ENCODE assay signal across 20 mouse cellular contexts in genomic region chr2:25423626-25424025, GRCm38 (mm10). TPM values are rescaled to one million over a fixed set of nuclear protein-coding genes. Genes with fewer than 3 reads are reported as not detected.
DNase-seq lines count a peak whose midpoint lies in the region; ATAC-seq and TF ChIP-seq lines count a peak whose summit lies in the region.
"Had no signal": no experiment of that assay in that cellular context is flagged by ENCODE, and none has a peak within 500 bp of the region (broad histone marks: within the 10 kb centered on the region; RNA-seq: fewer than 3 reads in every experiment).

No protein-coding gene starts in this region.

- H3K79me2 ChIP-seq in macrophage (ENCODE audit: inconsistent target): no peaks in the 10 kb centered on the region; the same call in 1 of the 2 replicates

- WGBS in intestine, embryonic 16.5 days: 62% methylated on average over 1 of the region's 1 CpGs
- WGBS in intestine, embryonic 15.5 days: 53% methylated on average over 1 of the region's 1 CpGs
- WGBS in liver, postnatal 0 days (ENCODE audit: insufficient replicate concordance): 50% methylated on average over 1 of the region's 1 CpGs
- WGBS in macrophage (ENCODE audit: missing documents): 44% methylated on average over 1 of the region's 1 CpGs

- no peak for TF ChIP-seq CTCF in liver, postnatal 0 days (IDR thresholded peaks at IDR 0.05; ENCODE audit: low read depth)

- no peak for ATAC-seq in intestine, embryonic 16.5 days
- ATAC-seq in intestine, embryonic 15.5 days: no peak
- no peak for ATAC-seq in liver, postnatal 0 days
- ATAC-seq: forebrain, embryonic 15.5 days; hindbrain, postnatal 0 days had no signal

- H3K27me3 ChIP-seq in intestine, embryonic 16.5 days (replicated peaks; ENCODE audit: control insufficient read depth, insufficient read depth, low read length): peaks cover 12% of the 10 kb centered on the region; the same call in 1 of the 2 replicates
- peaks cover 25% of the 10 kb centered on the region for H3K27me3 ChIP-seq in intestine, embryonic 15.5 days (replicated peaks)
- H3K27me3 ChIP-seq in liver, postnatal 0 days (ENCODE audit: insufficient read depth, low read length): peaks cover 3% of the 10 kb centered on the region; the same call in 1 of the 2 replicates
- H3K27me3 ChIP-seq: forebrain, embryonic 15.5 days had no signal

- TF ChIP-seq EP300 in liver, postnatal 0 days (IDR thresholded peaks at IDR 0.05; ENCODE audit: low read depth): no peak

- H3K9ac ChIP-seq in intestine, embryonic 16.5 days (ENCODE audit: low read depth, low read length): 0 out of 2 replicates have a peak overlapping the region, but pooled peaks have one; percentile 7
- no peak overlapping the region for H3K9ac ChIP-seq in intestine, embryonic 15.5 days
- H3K9ac ChIP-seq in liver, postnatal 0 days (replicated peaks): no peak overlapping the region
- H3K9ac ChIP-seq: embryonic facial prominence, embryonic 12.5 days; forebrain, embryonic 15.5 days; heart, embryonic 13.5 days had no signal

- H3K9me3 ChIP-seq in intestine, embryonic 16.5 days (ENCODE audit: control insufficient read depth, low read length): no peaks in the 10 kb centered on the region
- H3K9me3 ChIP-seq in intestine, embryonic 15.5 days: no peaks in the 10 kb centered on the region
- no peaks in the 10 kb centered on the region for H3K9me3 ChIP-seq in liver, postnatal 0 days (ENCODE audit: low read length)
- H3K9me3 ChIP-seq: embryonic facial prominence, embryonic 12.5 days; forebrain, embryonic 15.5 days; heart, embryonic 13.5 days had no signal

- no peaks in the 10 kb centered on the region for H3K36me3 ChIP-seq in intestine, embryonic 16.5 days (ENCODE audit: control insufficient read depth, insufficient read depth, low read length)
- H3K36me3 ChIP-seq in intestine, embryonic 15.5 days: no peaks in the 10 kb centered on the region
- no peaks in the 10 kb centered on the region for H3K36me3 ChIP-seq in liver, postnatal 0 days (replicated peaks; ENCODE audit: insufficient read depth, low read length)
- H3K36me3 ChIP-seq in macrophage (ENCODE audit: inconsistent target): no peaks in the 10 kb centered on the region
- H3K36me3 ChIP-seq: embryonic facial prominence, embryonic 12.5 days; forebrain, embryonic 15.5 days; heart, embryonic 13.5 days had no signal

- H3K4me3 ChIP-seq in intestine, embryonic 16.5 days (ENCODE audit: low read length): no peak overlapping the region
- no peak overlapping the region for H3K4me3 ChIP-seq in intestine, embryonic 15.5 days (replicated peaks)
- no peak overlapping the region for H3K4me3 ChIP-seq in liver, postnatal 0 days (ENCODE audit: low read depth, low read length)
- no peak overlapping the region for H3K4me3 ChIP-seq in macrophage (ENCODE audit: inconsistent target)
- H3K4me3 ChIP-seq: embryonic facial prominence, embryonic 12.5 days; forebrain, embryonic 15.5 days; heart, embryonic 13.5 days had no signal

- H3K4me2 ChIP-seq in intestine, embryonic 16.5 days (ENCODE audit: low read depth, low read length): no peak overlapping the region
- no peak overlapping the region for H3K4me2 ChIP-seq in intestine, embryonic 15.5 days (replicated peaks)
- peak overlapping the region; percentile 29; the same call in 1 of the 2 replicates for H3K4me2 ChIP-seq in liver, postnatal 0 days (ENCODE audit: low read depth, low read length)
- H3K4me2 ChIP-seq: embryonic facial prominence, embryonic 12.5 days; forebrain, embryonic 15.5 days; heart, embryonic 13.5 days had no signal

- H3K27ac ChIP-seq in intestine, embryonic 16.5 days (ENCODE audit: low read length): no peak overlapping the region
- no peak overlapping the region for H3K27ac ChIP-seq in intestine, embryonic 15.5 days
- peak overlapping the region; percentile 39 for H3K27ac ChIP-seq in liver, postnatal 0 days (ENCODE audit: low read depth)
- H3K27ac ChIP-seq in macrophage: peak overlapping the region; percentile 83
- H3K27ac ChIP-seq: embryonic facial prominence, embryonic 12.5 days; forebrain, embryonic 15.5 days; heart, embryonic 13.5 days; hindbrain, postnatal 0 days had no signal

- peak; percentile 40 for DNase-seq in cerebellum, adult 11-12 months
- DNase-seq in cerebellum, adult 8-10 months: no peak
- no peak for DNase-seq in liver, postnatal 0 days
- no peak for DNase-seq in liver
- DNase-seq in thymus, postnatal 25 days: no peak
- DNase-seq: adrenal gland, postnatal 10 days had no signal

- H3K4me1 ChIP-seq in intestine, embryonic 16.5 days (ENCODE audit: control insufficient read depth, insufficient read depth, low read length): peaks cover 3% of the 10 kb centered on the region; the same call in 1 of the 2 replicates
- H3K4me1 ChIP-seq in intestine, embryonic 15.5 days (replicated peaks): 0 out of 2 replicates have a peak, but pooled peaks cover 2% of the 10 kb centered on the region
- 0 out of 2 replicates have a peak, but pooled peaks cover 6% of the 10 kb centered on the region for H3K4me1 ChIP-seq in liver, postnatal 0 days (ENCODE audit: insufficient read depth)
- H3K4me1 ChIP-seq: embryonic facial prominence, embryonic 12.5 days had no signal

RNA-seq across cellular contexts. Expression of gene Fut7, which starts 0.6 kb away (rescaled TPM):
- 0.13 and 0.33 TPM in 2 replicates for polyA plus RNA-seq in intestine, embryonic 16.5 days (2015; fragmentation: Nextera tagmentation; extraction: Ambion mirVana)
- 0.18 TPM in 1 of 2 replicates, not detected in the other for polyA plus RNA-seq in intestine, embryonic 15.5 days (2015; fragmentation: Nextera tagmentation; extraction: Ambion mirVana)
- 0.78 and 0.97 TPM in 2 replicates for polyA plus RNA-seq in liver, postnatal 0 days (2015; fragmentation: Nextera tagmentation; extraction: Ambion mirVana)
- total RNA-seq in macrophage (2018; cell fraction: chromatin; rRNA removed): 1 to 10 TPM in 8 of 26 experiments, under 1 TPM in 7, not detected in 11; 0.53 to 4.1 (median 1.2) TPM
- total RNA-seq in macrophage (2018; cell fraction: cytosol; rRNA removed): 1 to 10 TPM in 12 of 26 experiments, under 1 TPM in 14; 0.14 to 2.2 (median 0.96) TPM
- 1 to 10 TPM in 16 of 26 experiments, under 1 TPM in 7, not detected in 3; 0.28 to 4.8 (median 1.5) TPM for total RNA-seq in macrophage (2018; cell fraction: nucleus; rRNA removed)
- 1.3 to 2.4 TPM (median 2.2 TPM) in 3 replicates for polyA plus RNA-seq in macrophage (2018)
- total RNA-seq: gastrocnemius, adult 8-10 months; gastrocnemius, postnatal 36 days had no signal
- polyA plus RNA-seq: embryonic facial prominence, embryonic 12.5 days; forebrain, embryonic 11.5 days; heart, postnatal 0 days had no signal

RNA-seq across cellular contexts. Expression of gene Abca2, which starts 4.9 kb away (rescaled TPM):
- 2.1 and 2.8 TPM in 2 replicates for polyA plus RNA-seq in intestine, embryonic 16.5 days (2015; fragmentation: Nextera tagmentation; extraction: Ambion mirVana)
- 2.8 and 3.7 TPM in 2 replicates for polyA plus RNA-seq in intestine, embryonic 15.5 days (2015; fragmentation: Nextera tagmentation; extraction: Ambion mirVana)
- 0.71 and 0.87 TPM in 2 replicates for polyA plus RNA-seq in liver, postnatal 0 days (2015; fragmentation: Nextera tagmentation; extraction: Ambion mirVana)
- 10 to 100 TPM in 24 of 26 experiments, 1 to 10 TPM in 2; 5.1 to 62.3 (median 32.4) TPM for total RNA-seq in macrophage (2018; cell fraction: chromatin; rRNA removed)
- total RNA-seq in macrophage (2018; cell fraction: cytosol; rRNA removed): 10 to 100 TPM in 6 of 26 experiments, 1 to 10 TPM in 20; 2.9 to 16.2 (median 6.8) TPM
- total RNA-seq in macrophage (2018; cell fraction: nucleus; rRNA removed): 10 to 100 TPM in 22 of 26 experiments, 1 to 10 TPM in 4; 6.0 to 42.6 (median 16.7) TPM
- polyA plus RNA-seq in macrophage (2018): 9.5 to 19.7 TPM (median 13.5 TPM) in 3 replicates

RNA-seq across cellular contexts. Expression of gene Npdc1, which starts 24.5 kb away (rescaled TPM):
- polyA plus RNA-seq in intestine, embryonic 16.5 days (2015; fragmentation: Nextera tagmentation; extraction: Ambion mirVana): 48.9 and 51.1 TPM in 2 replicates
- polyA plus RNA-seq in intestine, embryonic 15.5 days (2015; fragmentation: Nextera tagmentation; extraction: Ambion mirVana): 40.9 and 48.2 TPM in 2 replicates
- polyA plus RNA-seq in liver, postnatal 0 days (2015; fragmentation: Nextera tagmentation; extraction: Ambion mirVana): 5.2 and 5.4 TPM in 2 replicates
- 1 to 10 TPM in 14 of 26 experiments, not detected in 12; 2.2 to 9.8 (median 3.9) TPM for total RNA-seq in macrophage (2018; cell fraction: chromatin; rRNA removed)
- total RNA-seq in macrophage (2018; cell fraction: cytosol; rRNA removed): 1 to 10 TPM in 13 of 26 experiments, under 1 TPM in 13; 0.15 to 3.1 (median 1.2) TPM
- 1 to 10 TPM in 15 of 26 experiments, under 1 TPM in 1, not detected in 10; 0.97 to 9.0 (median 2.2) TPM for total RNA-seq in macrophage (2018; cell fraction: nucleus; rRNA removed)
- 1.2 to 2.9 TPM (median 2.5 TPM) in 3 replicates for polyA plus RNA-seq in macrophage (2018)
- total RNA-seq: MEL had no signal

RNA-seq across cellular contexts. Expression of gene Entpd2, which starts 28.0 kb away (rescaled TPM):
- 23.7 and 27.4 TPM in 2 replicates for polyA plus RNA-seq in intestine, embryonic 16.5 days (2015; fragmentation: Nextera tagmentation; extraction: Ambion mirVana)
- 12.1 and 15.6 TPM in 2 replicates for polyA plus RNA-seq in intestine, embryonic 15.5 days (2015; fragmentation: Nextera tagmentation; extraction: Ambion mirVana)
- 2.9 and 3.6 TPM in 2 replicates for polyA plus RNA-seq in liver, postnatal 0 days (2015; fragmentation: Nextera tagmentation; extraction: Ambion mirVana)
- total RNA-seq in macrophage (2018; cell fraction: chromatin; rRNA removed): not detected
- under 1 TPM in 9 of 26 experiments, not detected in 17; 0.06 to 0.19 (median 0.10) TPM for total RNA-seq in macrophage (2018; cell fraction: cytosol; rRNA removed)
- not detected for total RNA-seq in macrophage (2018; cell fraction: nucleus; rRNA removed)
- 0.07 TPM in 1 of 3 replicates, not detected in the others for polyA plus RNA-seq in macrophage (2018)
- total RNA-seq: MEL had no signal
- polyA plus RNA-seq: C2C12; forebrain, embryonic 11.5 days; hindbrain, embryonic 11.5 days had no signal

RNA-seq across cellular contexts. Expression of gene Clic3, which starts 33.0 kb away (rescaled TPM):
- polyA plus RNA-seq in intestine, embryonic 16.5 days (2015; fragmentation: Nextera tagmentation; extraction: Ambion mirVana): 2.6 and 2.7 TPM in 2 replicates
- polyA plus RNA-seq in intestine, embryonic 15.5 days (2015; fragmentation: Nextera tagmentation; extraction: Ambion mirVana): 2.2 and 3.0 TPM in 2 replicates
- 0.77 and 1.4 TPM in 2 replicates for polyA plus RNA-seq in liver, postnatal 0 days (2015; fragmentation: Nextera tagmentation; extraction: Ambion mirVana)
- total RNA-seq in macrophage (2018; cell fraction: chromatin; rRNA removed): not detected
- total RNA-seq in macrophage (2018; cell fraction: cytosol; rRNA removed): not detected
- total RNA-seq in macrophage (2018; cell fraction: nucleus; rRNA removed): 1 to 10 TPM in 1 of 26 experiments, not detected in 25; 1.2 TPM
- polyA plus RNA-seq in macrophage (2018): not detected in 3 replicates

Comparison
In these comparisons a context has a peak if more than half of its experiments do, and no peak if none do; other contexts are left out.
1. H3K27ac ChIP-seq: peak in liver, postnatal 0 days (single experiment) and macrophage (single experiment); none in intestine, embryonic 16.5 days (single experiment) and intestine, embryonic 15.5 days (single experiment).